Mouse (Mus musculus): ENCODE measurements around the gene Gm47995.

GRCm38 (mm10) chr1:151227506-151227905 lies 29.3 kb downstream of the Gm47995 start:
- TF ChIP-seq CTCF (IDR thresholded peaks at IDR 0.05; ENCODE audit: insufficient read depth, low read length) (no peak), POLR2A (IDR thresholded peaks at IDR 0.05; ENCODE audit: borderline replicate concordance, extremely low read depth, low read depth, low read length) (no peak)
